Mouse (Mus musculus): ENCODE data around the gene Klhl29.

Klhl29 gene

GRCm38 (mm10) chr12:5250042-5250441 is 125.4 kb downstream of the Klhl29 start:
- DNase-seq: no peak

GRCm38 (mm10) chr12:5249068-5249467 is 126.4 kb downstream of the Klhl29 start:
- DNase-seq: no peak

GRCm38 (mm10) chr12:5247505-5247904 is 128.0 kb downstream of the Klhl29 start:
- DNase-seq: no peak

GRCm38 (mm10) chr12:5246721-5247341 is 128.7 kb downstream of the Klhl29 start:
- DNase-seq: no peak

GRCm38 (mm10) chr12:5246193-5246621 is 129.3 kb downstream of the Klhl29 start:
- no peak for DNase-seq

GRCm38 (mm10) chr12:5245207-5245597 is 130.3 kb downstream of the Klhl29 start:
- no peak for DNase-seq

GRCm38 (mm10) chr12:5244431-5245206 is 130.9 kb downstream of the Klhl29 start:
- no peak for DNase-seq

- DNase-seq: peak; percentile 35
Observed at GRCm38 (mm10) chr12:5243867-5244266, 131.6 kb downstream of the Klhl29 start.

- no peak for DNase-seq
Observed at GRCm38 (mm10) chr12:5243449-5243848, 132.0 kb downstream of the Klhl29 start.

- DNase-seq: no peak
Observed at GRCm38 (mm10) chr12:5242551-5243330, 132.7 kb downstream of the Klhl29 start.

GRCm38 (mm10) chr12:5239451-5240245 is 135.8 kb downstream of the Klhl29 start:
- DNase-seq: no peak

GRCm38 (mm10) chr12:5237078-5237477 is 138.4 kb downstream of the Klhl29 start:
- no peak for DNase-seq

GRCm38 (mm10) chr12:5235596-5235995 is 139.9 kb downstream of the Klhl29 start:
- DNase-seq: no peak

GRCm38 (mm10) chr12:5230504-5230903 is 145.0 kb downstream of the Klhl29 start:
- no peak for DNase-seq

- DNase-seq: no peak
Observed at GRCm38 (mm10) chr12:5226676-5227654, 148.5 kb downstream of the Klhl29 start.

GRCm38 (mm10) chr12:5223595-5223994 is 151.9 kb downstream of the Klhl29 start:
- DNase-seq: peak; percentile 28

- no peak for DNase-seq
Observed at GRCm38 (mm10) chr12:5222439-5223202, 152.9 kb downstream of the Klhl29 start.

- no peak for DNase-seq
Observed at GRCm38 (mm10) chr12:5219913-5220575, 155.4 kb downstream of the Klhl29 start.

GRCm38 (mm10) chr12:5215836-5216747 is 159.4 kb downstream of the Klhl29 start:
- DNase-seq: no peak

Measured in cerebellum, adult 11 months (tissue).